17 mouse cellular contexts compared by ENCODE assay signal in genomic region chr13:91169529-91170319, GRCm38 (mm10). TPM values are rescaled to one million over a fixed set of nuclear protein-coding genes. Genes with fewer than 3 reads are reported as not detected.
DNase-seq lines count a peak whose midpoint lies in the region; ATAC-seq and TF ChIP-seq lines count a peak whose summit lies in the region.
"Had no signal": no experiment of that assay in that cellular context is flagged by ENCODE, and none has a peak within 500 bp of the region (broad histone marks: within the 10 kb centered on the region; RNA-seq: fewer than 3 reads in every experiment).

No protein-coding gene starts in this region.

- 71% methylated on average over 17 of the region's 17 CpGs for WGBS in lung, postnatal 0 days
- WGBS in lung, adult 2 months: 67% methylated on average over 17 of the region's 17 CpGs
- WGBS in liver, embryonic 14.5 days (ENCODE audit: insufficient replicate concordance): 15% methylated on average over 17 of the region's 17 CpGs

- peak overlapping the region; percentile 76 for H3K27ac ChIP-seq in lung, postnatal 0 days (ENCODE audit: low read length)
- H3K27ac ChIP-seq in liver, embryonic 14.5 days: no peak overlapping the region
- H3K27ac ChIP-seq: hindbrain, embryonic 12.5 days; kidney, embryonic 15.5 days; midbrain, embryonic 13.5 days; neural tube, embryonic 15.5 days had no signal

- TF ChIP-seq POLR2A in lung, adult 2 months (IDR thresholded peaks at IDR 0.05; ENCODE audit: borderline replicate concordance, extremely low read depth, low read depth, low read length): no peak

- no peak for TF ChIP-seq CTCF in lung, postnatal 0 days (IDR thresholded peaks at IDR 0.05)
- no peak for TF ChIP-seq CTCF in lung, adult 2 months (IDR thresholded peaks at IDR 0.05; ENCODE audit: insufficient read depth, low read length)
- no peak for TF ChIP-seq CTCF in liver, embryonic 14.5 days (IDR thresholded peaks at IDR 0.05; ENCODE audit: low read depth)

- TF ChIP-seq EP300 in lung, postnatal 0 days (IDR thresholded peaks at IDR 0.05): no peak
- no peak for TF ChIP-seq EP300 in liver, embryonic 14.5 days (IDR thresholded peaks at IDR 0.05; ENCODE audit: low read depth)

- no peak for DNase-seq in lung, postnatal 0 days (ENCODE audit: low spot score)
- DNase-seq in lung, adult 2 months: no peak
- DNase-seq in ZHBTc4 (ENCODE audit: low read depth, low spot score): peak; percentile 33
- no peak for DNase-seq in liver, embryonic 14.5 days (ENCODE audit: low read depth in 3 of 3, low spot score in 3 of 3)
- DNase-seq in thymus, postnatal 25 days: peak; percentile 22
- DNase-seq in urinary bladder, postnatal 4 days (ENCODE audit: low spot score in 2 of 2): no peak
- DNase-seq in urinary bladder, postnatal 10 days (ENCODE audit: low spot score): no peak
- no peak for DNase-seq in urinary bladder, postnatal 36 days (ENCODE audit: low spot score in 2 of 2)
- DNase-seq: adrenal gland, postnatal 10 days; cerebellum, adult 18-20 months; gastrocnemius, postnatal 14 days; lung, embryonic 14.5 days; right cerebral cortex, postnatal 25 days had no signal

- H3K4me3 ChIP-seq in lung, postnatal 0 days (ENCODE audit: low read depth, low read length): no peak overlapping the region
- no peak overlapping the region for H3K4me3 ChIP-seq in lung, adult 2 months (replicated peaks; ENCODE audit: extremely low read depth, low read depth, low read length)
- H3K4me3 ChIP-seq in liver, embryonic 14.5 days (ENCODE audit: insufficient read depth in 1 of 2, low read depth in 2 of 2, low read length in 2 of 2): no peak overlapping the region
- H3K4me3 ChIP-seq: hindbrain, embryonic 12.5 days; kidney, embryonic 15.5 days; midbrain, embryonic 13.5 days; neural tube, embryonic 15.5 days had no signal

- no peak overlapping the region for H3K9ac ChIP-seq in lung, postnatal 0 days (replicated peaks; ENCODE audit: low read depth)
- 0 out of 2 replicates have a peak overlapping the region, but pooled peaks have one; percentile 2 for H3K9ac ChIP-seq in liver, embryonic 14.5 days (replicated peaks)
- H3K9ac ChIP-seq: hindbrain, embryonic 12.5 days; kidney, embryonic 15.5 days; lung, embryonic 14.5 days; midbrain, embryonic 13.5 days; neural tube, embryonic 15.5 days had no signal

- no peak overlapping the region for H3K4me2 ChIP-seq in lung, postnatal 0 days (replicated peaks; ENCODE audit: low read depth, low read length)
- H3K4me2 ChIP-seq in liver, embryonic 14.5 days (ENCODE audit: low read depth): peak overlapping the region; percentile 47
- H3K4me2 ChIP-seq: hindbrain, embryonic 12.5 days; kidney, embryonic 15.5 days; lung, embryonic 14.5 days; midbrain, embryonic 13.5 days; neural tube, embryonic 15.5 days had no signal

- H3K27me3 ChIP-seq in lung, postnatal 0 days (replicated peaks; ENCODE audit: insufficient read depth, low read length): no peaks in the 10 kb centered on the region
- H3K27me3 ChIP-seq in liver, embryonic 14.5 days (ENCODE audit: control insufficient read depth, insufficient read depth, low read length): no peaks in the 10 kb centered on the region
- H3K27me3 ChIP-seq: hindbrain, embryonic 12.5 days; kidney, embryonic 15.5 days; midbrain, embryonic 13.5 days; neural tube, embryonic 15.5 days had no signal

- no peak for ATAC-seq in lung, postnatal 0 days
- ATAC-seq in liver, embryonic 14.5 days (ENCODE audit: insufficient read depth): peak; percentile 64; the same call in 1 of the 2 replicates

- no peaks in the 10 kb centered on the region for H3K36me3 ChIP-seq in lung, postnatal 0 days (ENCODE audit: insufficient read depth, low read length)
- no peaks in the 10 kb centered on the region for H3K36me3 ChIP-seq in liver, embryonic 14.5 days (replicated peaks; ENCODE audit: control insufficient read depth, insufficient read depth, low read depth)
- H3K36me3 ChIP-seq: hindbrain, embryonic 12.5 days; kidney, embryonic 15.5 days; midbrain, embryonic 13.5 days; neural tube, embryonic 15.5 days had no signal

- H3K9me3 ChIP-seq in lung, postnatal 0 days (ENCODE audit: low read length): no peaks in the 10 kb centered on the region
- no peaks in the 10 kb centered on the region for H3K9me3 ChIP-seq in liver, embryonic 14.5 days (ENCODE audit: control insufficient read depth, low read length)
- H3K9me3 ChIP-seq: hindbrain, embryonic 12.5 days; kidney, embryonic 15.5 days; midbrain, embryonic 13.5 days; neural tube, embryonic 15.5 days had no signal

- peaks cover 10% of the 10 kb centered on the region for H3K4me1 ChIP-seq in lung, postnatal 0 days (ENCODE audit: insufficient read depth, low read depth, low read length)
- H3K4me1 ChIP-seq in lung, adult 2 months (ENCODE audit: control insufficient read depth, insufficient read depth, low read length): peaks cover 3% of the 10 kb centered on the region
- peaks cover 13 to 28% of the 10 kb centered on the region in 2 experiments for H3K4me1 ChIP-seq in liver, embryonic 14.5 days (replicated peaks; ENCODE audit: control insufficient read depth in 2 of 2, insufficient read depth in 2 of 2, low read length in 1 of 2)
- H3K4me1 ChIP-seq: hindbrain, embryonic 12.5 days; midbrain, embryonic 13.5 days had no signal

RNA-seq across cellular contexts. Expression of gene Atg10, which starts 54.0 kb away (rescaled TPM):
- 14.7 and 18.0 TPM in 2 replicates for polyA plus RNA-seq in lung, postnatal 0 days (2015; fragmentation: Nextera tagmentation; extraction: Ambion mirVana)
- polyA plus RNA-seq in lung, adult 2 months (2012; rRNA removed): 1.5 and 2.8 TPM in 2 replicates
- polyA plus RNA-seq in liver, embryonic 14.5 days (2012; rRNA removed): 0.56 and 0.94 TPM in 2 replicates
- 2.7 and 2.8 TPM in 2 replicates for polyA plus RNA-seq in liver, embryonic 14.5 days (2014; fragmentation: Nextera tagmentation; extraction: Ambion mirVana)

Comparison
In these comparisons a context has a peak if more than half of its experiments do, and no peak if none do; other contexts are left out.
1. DNase-seq: peak in ZHBTc4 (single experiment) and thymus, postnatal 25 days (single experiment); none in lung, postnatal 0 days (single experiment), lung, adult 2 months (single experiment), liver, embryonic 14.5 days (0 of 3), urinary bladder, postnatal 4 days (0 of 2), urinary bladder, postnatal 10 days (single experiment) and urinary bladder, postnatal 36 days (0 of 2).